Mouse (Mus musculus) limb, embryonic 12.5 days (tissue): Measurements from ENCODE around the gene Rcn3. TPM values are rescaled to one million over a fixed set of nuclear protein-coding genes. Genes with fewer than 3 reads are reported as not detected.
"Not testable (repeated sequence)": the region's sequence is repeated elsewhere in the genome, so short reads cannot be mapped to it uniquely, and the experiment has no call there.

Experiments used
- ATAC-seq: fragments of 200-750 bp; cut with Nextera tagmentation; 2 replicates; pipeline ENCODE4 v1.8.0; 2017; ENCODE audit warnings: low read depth, moderate TSS enrichment; ENCODE audit not compliant: insufficient number of reproducible peaks, insufficient read depth, low FRiP score, low TSS enrichment
- H3K27ac ChIP-seq: fragments of 300-500 bp; sonication (generic); 2 replicates; pipeline ENCODE4 v1.5.1; 2016; ENCODE audit warnings: mild to moderate bottlenecking, moderate library complexity
- H3K27me3 ChIP-seq: fragments of 300-500 bp; sonication (generic); 2 replicates; pipeline ENCODE4 v1.6.1; 2016; ENCODE audit warnings: mild to moderate bottlenecking, moderate library complexity
- H3K36me3 ChIP-seq: fragments of 300-500 bp; sonication (generic); 2 replicates; pipeline ENCODE4 v1.6.1; 2016; ENCODE audit warnings: mild to moderate bottlenecking, moderate library complexity
- H3K4me1 ChIP-seq: fragments of 300-500 bp; sonication (generic); replicated peaks from 2 replicates; pipeline ENCODE4 v1.6.1; 2016
- H3K4me2 ChIP-seq: fragments of 300-500 bp; sonication (generic); 2 replicates; pipeline ENCODE4 v1.6.1; 2016; ENCODE audit warnings: mild to moderate bottlenecking, moderate library complexity
- H3K4me3 ChIP-seq: fragments of 300-500 bp; sonication (generic); replicated peaks from 2 replicates; pipeline ENCODE4 v1.5.1; 2016; ENCODE audit warnings: mild to moderate bottlenecking
- H3K9ac ChIP-seq: fragments of 300-500 bp; sonication (generic); replicated peaks from 2 replicates; pipeline ENCODE4 v1.6.1; 2016; ENCODE audit warnings: mild to moderate bottlenecking, moderate library complexity
- H3K9me3 ChIP-seq: fragments of 300-500 bp; sonication (generic); 2 replicates; pipeline ENCODE4 v1.6.1; 2016; ENCODE audit warnings: mild to moderate bottlenecking, moderate library complexity
- WGBS: fragments of 180-500 bp; shearing (Covaris S2); methylation state at CpG from one replicate; pipeline ENCODE4 v1.1.7; 2016; 5-methylcytosine and 5-hydroxymethylcytosine counted together
- polyA plus RNA-seq: library from polyadenylated mRNA; unstranded; fragments of >200 nt; fragmentation: Nextera tagmentation; extraction: Ambion mirVana; gene quantifications from 2 replicates; pipeline ENCODE4 v1.2.1, GENCODE M21; 2016

Rcn3 gene
- polyA plus RNA-seq, 1 experiment from 2014 or later: 261 TPM

DNA sequence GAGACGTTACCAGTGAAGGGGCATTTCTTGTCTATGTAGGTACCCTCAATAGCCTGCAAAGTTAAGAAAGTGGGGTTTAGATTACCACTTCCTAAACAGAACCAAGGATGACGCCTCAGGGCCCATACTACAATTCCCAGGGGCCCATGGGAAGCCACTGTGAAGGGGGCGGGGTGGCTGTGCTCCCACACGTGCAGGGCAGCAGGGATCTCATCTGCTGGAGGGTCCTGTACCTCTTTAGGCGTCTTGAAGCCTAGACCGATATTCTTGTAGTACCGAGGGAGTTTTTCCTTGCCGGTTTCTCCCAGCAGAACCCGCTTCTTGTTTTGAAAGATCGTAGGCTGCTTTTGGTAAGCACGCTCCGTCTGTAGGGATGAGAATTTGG, 31.2 kb upstream of the Rcn3 start:
- Histone ChIP-seq H3K4me3 (peak overlapping the region; percentile 73), H3K27ac (no peak overlapping the region; the same call in 1 of the 2 replicates), H3K4me1 (peaks cover 40% of the 10 kb centered on the region), H3K27me3 (no peaks in the 10 kb centered on the region), H3K9ac (peak overlapping the region; percentile 91), H3K36me3 (peaks cover 74% of the 10 kb centered on the region), H3K4me2 (peak overlapping the region; percentile 66), H3K9me3 (no peaks in the 10 kb centered on the region)
- ATAC-seq: no peak
- WGBS: 23% methylated on average over 12 of the region's 12 CpGs

DNA sequence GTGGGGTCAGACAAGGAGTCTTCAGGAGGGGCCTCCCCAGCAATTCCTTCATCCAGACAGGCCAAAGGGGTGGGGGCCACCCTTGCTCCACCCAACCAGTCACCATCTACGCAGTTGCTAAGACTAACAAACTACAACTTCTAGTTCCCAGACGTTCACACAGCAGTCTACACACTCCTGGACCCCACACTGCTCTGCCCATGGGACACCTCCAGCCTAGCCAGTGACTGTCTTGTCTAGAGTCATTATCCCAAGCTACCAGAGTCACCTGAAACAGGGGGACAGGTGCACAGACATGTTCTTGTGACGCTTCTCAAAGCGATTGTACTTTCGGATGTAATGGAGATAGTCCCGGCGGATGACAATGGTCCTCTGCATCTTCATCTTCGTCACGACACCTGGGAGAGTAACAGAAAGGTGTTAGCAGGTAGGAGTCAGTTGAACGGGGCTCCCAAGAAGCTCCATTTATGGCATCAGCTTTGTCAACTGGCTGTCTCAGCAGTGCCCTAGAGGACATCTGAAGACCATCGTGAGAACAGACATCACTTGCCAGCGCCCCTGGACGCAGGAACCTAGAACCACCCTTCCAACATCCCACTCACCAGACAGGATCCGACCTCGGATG, 30.7 kb upstream of the Rcn3 start:
- Histone ChIP-seq H3K27me3 (no peaks in the 10 kb centered on the region), H3K36me3 (peaks cover 78% of the 10 kb centered on the region), H3K4me3 (peak overlapping the region; percentile 73), H3K27ac (no peak overlapping the region), H3K9ac (peak overlapping the region; percentile 91), H3K4me2 (peak overlapping the region; percentile 66), H3K9me3 (no peaks in the 10 kb centered on the region), H3K4me1 (peaks cover 40% of the 10 kb centered on the region)
- WGBS: 80% methylated on average over 15 of the region's 15 CpGs
- no peak for ATAC-seq

DNA sequence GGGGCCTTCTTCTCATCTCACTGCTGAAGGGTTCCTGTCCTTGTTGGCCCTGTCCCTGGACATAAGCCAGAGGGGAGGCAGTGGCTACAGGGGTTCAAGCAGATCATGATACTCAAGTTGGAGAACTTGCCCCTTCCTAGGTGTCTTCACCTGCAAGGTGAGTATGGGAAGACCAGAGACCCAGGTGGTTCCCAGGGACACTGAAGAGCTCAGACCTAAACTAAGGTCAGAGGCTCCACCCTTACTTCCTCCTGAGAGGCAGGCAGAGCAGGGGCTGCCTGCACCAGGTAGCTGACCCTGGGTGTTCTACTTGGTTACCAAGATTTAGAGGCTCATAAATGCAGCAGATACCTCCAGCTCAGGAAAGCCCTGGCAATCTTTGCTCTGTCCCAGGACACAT, 29.9 kb upstream of the Rcn3 start:
- no peak for ATAC-seq
- Histone ChIP-seq H3K4me1 (peaks cover 33% of the 10 kb centered on the region), H3K27ac (0 out of 2 replicates have a peak overlapping the region, but pooled peaks have one; percentile 8), H3K36me3 (peaks cover 73% of the 10 kb centered on the region), H3K27me3 (no peaks in the 10 kb centered on the region), H3K9ac (peak overlapping the region; percentile 24; the same call in 1 of the 2 replicates), H3K4me3 (0 out of 2 replicates have a peak overlapping the region, but pooled peaks have one; percentile 0), H3K4me2 (no peak overlapping the region), H3K9me3 (no peaks in the 10 kb centered on the region)

DNA sequence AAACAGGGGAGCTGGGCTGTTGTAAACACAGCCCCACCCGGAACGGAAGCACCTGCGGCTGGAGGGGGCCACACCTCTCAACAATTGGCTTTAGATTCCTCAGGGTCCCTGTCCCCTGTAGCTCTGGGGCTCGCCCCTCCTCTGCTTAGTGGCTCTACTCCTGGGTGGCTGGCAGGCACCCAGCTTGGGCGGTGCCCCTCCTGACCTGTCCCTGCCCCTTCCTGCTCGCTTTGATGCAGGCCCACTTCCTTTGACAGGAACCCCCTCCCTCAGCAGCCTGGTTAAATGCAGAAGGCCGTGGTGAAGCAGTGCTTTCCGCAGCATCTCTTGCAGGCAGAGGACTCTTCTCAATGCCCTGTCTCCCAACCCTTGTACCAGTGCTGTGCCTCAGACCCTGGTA, 29.4 kb upstream of the Rcn3 start:
- whole genome bisulfite sequencing: 69% methylated on average over 8 of the region's 8 CpGs
- Histone ChIP-seq H3K9me3 (no peaks in the 10 kb centered on the region), H3K36me3 (peaks cover 67% of the 10 kb centered on the region), H3K4me3 (0 out of 2 replicates have a peak overlapping the region, but pooled peaks have one; percentile 0), H3K27ac (0 out of 2 replicates have a peak overlapping the region, but pooled peaks have one; percentile 8), H3K27me3 (no peaks in the 10 kb centered on the region), H3K4me1 (peaks cover 28% of the 10 kb centered on the region), H3K9ac (peak overlapping the region; percentile 24; the same call in 1 of the 2 replicates), H3K4me2 (no peak overlapping the region)
- no peak for ATAC-seq

DNA sequence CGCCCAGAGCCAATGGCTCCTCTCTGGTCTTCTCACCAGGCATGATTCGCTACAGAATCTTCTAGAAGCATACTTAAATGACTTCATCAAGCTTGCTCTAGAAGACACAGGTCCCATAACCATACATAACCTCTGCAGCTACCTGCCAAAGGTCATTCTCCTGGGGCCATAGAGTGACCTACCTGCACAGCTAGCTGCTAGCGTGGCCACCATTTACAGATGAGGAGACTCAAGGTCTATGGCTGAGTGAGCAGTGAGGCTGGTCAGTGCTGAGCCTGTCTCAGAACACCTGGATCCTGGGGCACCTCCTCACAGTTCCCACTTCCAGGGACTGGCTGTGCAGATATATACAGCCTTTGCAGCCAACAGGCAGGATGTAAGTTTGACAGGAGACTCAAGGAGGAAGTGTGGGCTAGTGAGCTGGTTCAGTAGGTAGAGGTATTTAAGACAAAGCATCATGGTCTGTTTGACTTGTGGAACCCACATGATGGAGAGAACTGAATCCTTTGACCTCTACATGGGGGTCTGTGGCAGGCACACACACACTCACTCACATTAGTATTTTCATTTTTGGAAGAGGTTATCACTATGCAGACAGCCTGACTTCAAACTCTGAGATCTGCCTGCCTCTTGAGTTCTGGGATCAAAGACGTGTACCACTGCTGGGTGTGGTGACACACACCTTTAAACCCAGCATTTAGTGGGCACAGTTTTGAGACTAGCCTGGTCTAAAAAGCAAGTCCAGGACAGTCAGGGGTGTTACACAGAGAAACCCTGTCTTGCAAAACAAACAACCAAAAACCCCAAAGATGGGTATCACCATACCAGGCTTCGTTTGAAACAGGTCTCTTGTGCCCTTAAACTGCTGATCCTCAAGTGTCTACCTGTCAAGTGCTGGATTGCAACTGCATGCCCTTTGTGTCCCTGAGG, 28.0 kb upstream of the Rcn3 start:
- H3K36me3 ChIP-seq: peaks cover 54% of the 10 kb centered on the region
- H3K9me3 ChIP-seq: no peaks in the 10 kb centered on the region
- H3K27me3 ChIP-seq: no peaks in the 10 kb centered on the region
- 85% methylated on average over 5 of the region's 5 CpGs for whole genome bisulfite sequencing
- no peak for ATAC-seq
- H3K27ac ChIP-seq: no peak overlapping the region
- H3K4me1 ChIP-seq: peaks cover 14% of the 10 kb centered on the region
- H3K4me3 ChIP-seq: no peak overlapping the region
- H3K9ac ChIP-seq: no peak overlapping the region
- H3K4me2 ChIP-seq: no peak overlapping the region

DNA sequence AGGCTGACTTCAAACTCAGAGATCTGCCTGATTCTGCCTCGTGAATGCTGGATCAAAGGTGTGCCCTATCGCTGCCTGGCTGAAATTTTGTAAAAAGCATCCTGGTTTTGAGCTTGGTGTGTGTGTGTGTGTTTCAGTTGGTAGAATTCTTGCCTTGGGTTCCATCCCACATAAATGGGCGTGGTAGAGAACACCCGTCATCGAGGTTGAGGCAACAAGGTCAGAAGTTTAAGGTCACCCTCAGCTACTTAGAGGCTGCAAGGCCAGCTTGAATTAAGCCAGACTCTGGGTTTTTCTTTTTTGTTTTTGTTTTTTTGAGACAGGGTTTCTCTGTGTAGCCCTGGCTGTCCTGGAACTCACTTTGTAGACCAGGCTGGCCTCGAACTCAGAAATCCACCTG, 26.3 kb upstream of the Rcn3 start:
- Histone ChIP-seq H3K27ac (no peak overlapping the region), H3K9ac (no peak overlapping the region), H3K9me3 (no peaks in the 10 kb centered on the region), H3K27me3 (no peaks in the 10 kb centered on the region), H3K36me3 (peaks cover 53% of the 10 kb centered on the region), H3K4me2 (no peak overlapping the region), H3K4me1 (peaks cover 13% of the 10 kb centered on the region), H3K4me3 (no peak overlapping the region)
- 87% methylated on average over 6 of the region's 6 CpGs for WGBS
- no peak for ATAC-seq

DNA sequence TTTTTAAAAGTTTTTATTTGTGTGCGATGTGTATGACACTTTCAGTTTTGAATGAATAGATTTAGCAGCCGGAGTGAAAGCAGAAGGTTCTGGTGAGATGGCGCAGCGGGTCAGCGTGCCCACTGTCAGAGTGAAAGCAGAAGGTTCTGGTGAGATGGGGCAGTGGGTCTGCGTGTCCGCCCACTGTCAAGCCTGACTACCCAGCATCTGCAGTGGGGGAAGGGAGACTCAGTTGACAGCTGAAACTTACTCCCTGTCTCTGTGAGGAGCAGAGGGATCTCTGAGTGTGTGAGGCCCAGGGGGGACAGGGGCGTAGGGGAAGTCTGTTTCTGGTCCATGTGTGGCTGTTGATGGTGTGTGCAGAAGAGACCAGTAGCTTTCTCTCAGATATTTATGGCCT, 25.5 kb upstream of the Rcn3 start:
- 85% methylated on average over 8 of the region's 8 CpGs for WGBS
- Histone ChIP-seq H3K4me2 (no peak overlapping the region), H3K9me3 (no peaks in the 10 kb centered on the region), H3K27me3 (no peaks in the 10 kb centered on the region), H3K36me3 (peaks cover 45% of the 10 kb centered on the region), H3K27ac (peak overlapping the region; percentile 20; the same call in 1 of the 2 replicates), H3K4me1 (peaks cover 6% of the 10 kb centered on the region), H3K9ac (no peak overlapping the region; the same call in 1 of the 2 replicates), H3K4me3 (no peak overlapping the region)
- ATAC-seq: no peak

DNA sequence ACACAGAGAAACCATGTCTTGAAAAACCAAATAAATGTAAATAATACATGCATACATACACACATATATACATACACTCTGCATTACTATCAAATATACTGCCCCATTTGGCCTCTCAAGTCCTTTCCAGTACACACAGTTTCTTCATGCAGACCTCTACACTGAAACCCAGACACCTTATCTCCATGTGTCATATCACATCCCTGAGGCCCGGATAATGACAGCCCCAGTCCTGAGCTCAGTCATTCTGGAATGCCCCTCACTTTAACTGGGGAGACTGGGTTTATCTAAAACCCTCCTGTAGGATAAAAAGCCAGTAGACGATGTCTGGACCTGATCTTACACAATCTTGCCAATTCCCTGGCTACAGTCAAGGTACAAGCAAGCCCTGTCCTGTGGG, 21.5 kb upstream of the Rcn3 start:
- no peak overlapping the region for H3K4me3 ChIP-seq
- no peaks in the 10 kb centered on the region for H3K4me1 ChIP-seq
- no peak for ATAC-seq

DNA sequence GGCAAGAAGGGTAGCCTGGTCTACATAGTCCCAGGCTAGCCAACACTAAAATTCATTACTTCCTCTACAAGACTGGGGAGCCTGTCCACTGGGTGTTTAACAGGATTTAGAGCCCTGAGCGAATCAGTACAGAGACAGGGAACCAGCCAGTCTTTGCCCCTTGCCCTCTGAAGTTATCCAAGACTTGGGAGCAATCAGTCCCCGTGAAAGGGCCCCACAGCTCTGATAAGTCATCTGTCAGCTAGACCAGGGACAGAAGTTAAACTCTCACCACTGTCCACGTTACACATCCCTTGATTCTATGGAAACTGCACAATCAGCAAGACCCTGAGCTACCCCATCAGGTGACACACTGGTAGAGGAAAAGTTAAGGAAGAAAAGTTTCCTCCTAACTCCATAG, 20.5 kb upstream of the Rcn3 start:
- no peak overlapping the region for H3K9ac ChIP-seq
- H3K4me3 ChIP-seq: no peak overlapping the region
- WGBS: 59% methylated on average over 3 of the region's 3 CpGs

More for the DNA sequence above, 21.5 kb upstream of the Rcn3 start:
- 70% methylated on average over 2 of the region's 2 CpGs for WGBS
- Histone ChIP-seq H3K36me3 (peaks cover 6% of the 10 kb centered on the region), H3K27ac (0 out of 2 replicates have a peak overlapping the region, but pooled peaks have one; percentile 18), H3K9me3 (no peaks in the 10 kb centered on the region), H3K27me3 (no peaks in the 10 kb centered on the region), H3K9ac (no peak overlapping the region), H3K4me2 (no peak overlapping the region)

DNA sequence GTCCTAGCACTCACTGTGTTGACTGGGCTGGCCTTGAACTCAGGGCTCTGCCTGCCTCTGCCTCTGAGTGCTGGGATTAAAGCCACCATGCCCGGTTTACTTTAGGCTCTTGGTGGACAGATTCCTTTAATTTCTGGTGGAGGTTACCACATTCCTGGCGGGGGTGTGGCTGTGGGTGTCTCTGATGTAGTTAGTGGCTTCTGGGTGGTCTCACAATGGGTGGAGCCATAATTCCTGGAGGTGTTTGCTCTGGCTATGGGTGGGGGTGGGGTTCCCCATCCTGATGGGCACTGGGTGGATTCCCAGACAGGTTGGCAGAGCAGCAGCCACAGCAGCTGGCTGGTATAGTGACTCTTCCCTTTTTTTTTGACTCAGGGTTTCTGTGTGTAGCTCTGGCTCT, 19.9 kb upstream of the Rcn3 start:
- Histone ChIP-seq H3K9me3 (no peaks in the 10 kb centered on the region), H3K4me1 (no peaks in the 10 kb centered on the region), H3K4me3 (no peak overlapping the region), H3K9ac (no peak overlapping the region), H3K36me3 (no peaks in the 10 kb centered on the region), H3K4me2 (no peak overlapping the region), H3K27me3 (no peaks in the 10 kb centered on the region), H3K27ac (no peak overlapping the region)
- ATAC-seq: no peak
- 52% methylated on average over 2 of the region's 2 CpGs for WGBS

More for the DNA sequence above, 20.5 kb upstream of the Rcn3 start:
- H3K4me1 ChIP-seq: no peaks in the 10 kb centered on the region
- no peak for ATAC-seq
- no peaks in the 10 kb centered on the region; the same call in 1 of the 2 replicates for H3K36me3 ChIP-seq
- H3K27ac ChIP-seq: no peak overlapping the region
- no peaks in the 10 kb centered on the region for H3K27me3 ChIP-seq
- no peaks in the 10 kb centered on the region for H3K9me3 ChIP-seq
- H3K4me2 ChIP-seq: no peak overlapping the region

DNA sequence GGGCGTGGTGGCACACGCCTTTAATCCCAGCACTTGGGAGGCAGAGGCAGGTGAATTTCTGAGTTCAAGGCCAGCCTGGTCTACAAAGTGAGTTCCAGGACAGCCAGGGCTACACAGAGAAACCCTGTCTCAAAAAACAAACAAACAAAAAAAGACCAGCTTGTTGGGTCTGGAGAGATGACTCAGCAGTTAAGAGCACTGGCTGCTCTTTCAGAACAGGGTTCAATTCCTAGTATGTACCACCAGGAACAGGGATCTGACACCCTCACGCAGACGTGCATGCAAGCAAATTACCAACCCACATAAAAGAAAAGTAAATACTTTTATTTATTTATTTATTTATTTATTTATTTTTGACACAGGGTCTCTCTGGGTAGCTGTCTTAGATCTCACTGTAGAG, 18.1 kb upstream of the Rcn3 start:
- not testable (repeated sequence) for H3K4me3 ChIP-seq, H3K27me3 ChIP-seq, H3K9ac ChIP-seq, ATAC-seq, H3K4me2 ChIP-seq, H3K9me3 ChIP-seq, H3K4me1 ChIP-seq, H3K27ac ChIP-seq, H3K36me3 ChIP-seq
- WGBS: 85% methylated on average over 4 of the region's 4 CpGs
